Mouse (Mus musculus) forebrain, embryonic 11.5 days (tissue): Measurements from ENCODE around the gene Vangl2. TPM values are rescaled to one million over a fixed set of nuclear protein-coding genes. Genes with fewer than 3 reads are reported as not detected.

Experiments
- ATAC-seq: fragments of 200-750 bp; cut with Nextera tagmentation; replicated peaks from 2 replicates; pipeline ENCODE4 v1.8.0; 2017; ENCODE audit warnings: moderate TSS enrichment; ENCODE audit not compliant: low FRiP score
- DNase-seq: peaks from one replicate; pipeline ENCODE4 v3.0.0-alpha.2; 2017; ENCODE audit warnings: low spot score
- H3K27ac ChIP-seq: fragments of 300-500 bp; sonication (generic); 2 replicates; pipeline ENCODE4 v1.5.1; 2014; ENCODE audit warnings: low read depth, low read length
- H3K27me3 ChIP-seq: fragments of 300-500 bp; sonication (generic); 2 replicates; pipeline ENCODE4 v1.6.1; 2014; ENCODE audit warnings: mild to moderate bottlenecking, low read length, mixed read lengths; ENCODE audit not compliant: control insufficient read depth, insufficient read depth
- H3K36me3 ChIP-seq: fragments of 300-500 bp; sonication (generic); 2 replicates; pipeline ENCODE4 v1.6.1; 2014; ENCODE audit warnings: mild to moderate bottlenecking, low read length, moderate library complexity, mixed read lengths; ENCODE audit not compliant: control insufficient read depth, insufficient read depth
- H3K4me1 ChIP-seq: fragments of 300-500 bp; sonication (generic); replicated peaks from 2 replicates; pipeline ENCODE4 v1.6.1; 2014; ENCODE audit warnings: low read length, mixed read lengths; ENCODE audit not compliant: control insufficient read depth, insufficient read depth
- H3K4me2 ChIP-seq: fragments of 300-500 bp; sonication (generic); 2 replicates; pipeline ENCODE4 v1.6.1; 2014; ENCODE audit warnings: low read depth, mild to moderate bottlenecking, low read length, moderate library complexity, mixed read lengths; ENCODE audit not compliant: severe bottlenecking
- H3K4me3 ChIP-seq: fragments of 300-500 bp; sonication (generic); 2 replicates; pipeline ENCODE4 v1.5.1; 2014; ENCODE audit warnings: low read depth, low read length
- H3K9ac ChIP-seq: fragments of 300-500 bp; sonication (generic); 2 replicates; pipeline ENCODE4 v1.6.1; 2014; ENCODE audit warnings: low read length
- H3K9me3 ChIP-seq: fragments of 300-500 bp; sonication (generic); 2 replicates; pipeline ENCODE4 v1.6.1; 2016; ENCODE audit warnings: low read length, mixed read lengths; ENCODE audit not compliant: control insufficient read depth
- WGBS: fragments of 180-500 bp; shearing (Covaris S2); extraction: QIAGEN DNeasy Blood & Tissue Kit; methylation state at CpG from one replicate; pipeline ENCODE4 v1.1.7; 2014; 5-methylcytosine and 5-hydroxymethylcytosine counted together
- polyA plus RNA-seq: library from polyadenylated mRNA; unstranded; fragments of >200 nt; fragmentation: Nextera tagmentation; extraction: Ambion mirVana; gene quantifications from 2 replicates; pipeline ENCODE4 v1.2.1, GENCODE M21; 2014

The Vangl2 gene
- polyA plus RNA-seq, 1 experiment from 2014 or later: 47.0 TPM

DNA sequence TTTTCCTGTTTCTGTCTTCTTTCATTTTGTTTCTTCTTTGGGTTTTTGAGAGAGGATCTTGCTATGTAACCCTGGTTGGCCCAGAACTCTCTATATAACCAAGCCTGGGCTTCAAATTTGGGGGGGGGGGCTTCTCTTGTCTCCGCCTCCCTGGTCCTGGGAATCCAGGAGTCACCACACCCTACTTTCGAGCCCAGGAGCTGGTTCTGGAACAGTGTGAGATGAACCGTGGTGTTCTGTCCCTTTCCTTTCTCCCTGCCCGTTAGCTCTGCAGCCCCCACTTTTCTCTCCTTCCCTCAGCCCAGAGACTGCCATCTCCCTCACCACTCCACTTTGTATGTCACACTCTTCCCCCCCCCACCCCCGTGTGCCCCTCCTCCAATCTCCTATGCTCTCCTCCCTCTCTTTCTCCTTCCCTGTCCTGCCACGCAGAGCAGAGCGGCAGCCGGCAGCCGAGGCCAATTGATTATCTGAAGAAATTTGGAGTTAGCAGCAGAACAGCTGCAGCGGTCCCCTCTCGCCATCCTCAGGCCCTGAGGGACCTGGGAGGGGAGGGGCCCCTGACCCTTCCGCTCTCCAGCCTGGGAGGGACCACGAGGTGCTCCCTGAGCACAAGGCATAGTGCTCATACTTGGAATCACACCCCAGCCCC lies 21.0 kb upstream of the Vangl2 start:
- peaks cover 11% of the 10 kb centered on the region for H3K27me3 ChIP-seq
- peak overlapping the region; percentile 21; the same call in 1 of the 2 replicates for H3K4me2 ChIP-seq
- H3K4me3 ChIP-seq: no peak overlapping the region
- no peaks in the 10 kb centered on the region for H3K9me3 ChIP-seq
- H3K27ac ChIP-seq: peak overlapping the region; percentile 69
- ATAC-seq (peak; percentile 16; the same call in 1 of the 2 replicates), DNase-seq (no peak)
- no peaks in the 10 kb centered on the region for H3K36me3 ChIP-seq
- 22% methylated on average over 13 of the region's 13 CpGs for WGBS
- H3K4me1 ChIP-seq: peaks cover 18% of the 10 kb centered on the region; the same call in 1 of the 2 replicates
- H3K9ac ChIP-seq: peak overlapping the region; percentile 21

DNA sequence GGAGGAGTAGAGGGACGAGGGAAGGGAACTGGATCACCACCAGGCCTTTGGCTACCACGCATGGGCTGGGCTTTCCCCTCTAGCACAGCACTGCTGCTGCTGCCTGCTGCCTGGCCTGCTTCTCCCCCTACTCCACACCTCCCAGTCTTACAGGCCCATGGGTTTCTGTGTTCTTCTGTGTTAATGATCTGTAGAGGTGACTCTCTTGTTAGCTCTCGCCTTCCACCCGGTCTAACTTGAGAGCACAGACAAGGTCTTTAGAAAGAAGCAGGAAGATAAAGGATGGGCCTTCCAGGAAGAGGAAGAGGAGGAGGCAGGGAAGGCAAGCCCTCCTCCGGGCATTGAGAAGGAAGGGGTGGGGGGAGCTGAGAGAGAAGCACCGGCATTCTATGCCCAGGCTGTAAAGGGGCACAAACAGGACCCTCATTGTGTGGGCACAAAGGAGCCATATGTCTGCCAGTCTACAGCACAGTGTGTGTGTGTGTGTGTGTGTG lies 20.0 kb upstream of the Vangl2 start:
- no peak overlapping the region for H3K4me3 ChIP-seq
- peak overlapping the region; percentile 30; the same call in 1 of the 2 replicates for H3K4me2 ChIP-seq
- peaks cover 3% of the 10 kb centered on the region; the same call in 1 of the 2 replicates for H3K27me3 ChIP-seq
- H3K9ac ChIP-seq: peak overlapping the region; percentile 21
- peaks cover 12% of the 10 kb centered on the region; the same call in 1 of the 2 replicates for H3K4me1 ChIP-seq
- H3K36me3 ChIP-seq: no peaks in the 10 kb centered on the region
- 13% methylated on average over 6 of the region's 6 CpGs for WGBS
- no peaks in the 10 kb centered on the region for H3K9me3 ChIP-seq
- DNase-seq (no peak), ATAC-seq (peak; percentile 79)
- peak overlapping the region; percentile 84 for H3K27ac ChIP-seq

DNA sequence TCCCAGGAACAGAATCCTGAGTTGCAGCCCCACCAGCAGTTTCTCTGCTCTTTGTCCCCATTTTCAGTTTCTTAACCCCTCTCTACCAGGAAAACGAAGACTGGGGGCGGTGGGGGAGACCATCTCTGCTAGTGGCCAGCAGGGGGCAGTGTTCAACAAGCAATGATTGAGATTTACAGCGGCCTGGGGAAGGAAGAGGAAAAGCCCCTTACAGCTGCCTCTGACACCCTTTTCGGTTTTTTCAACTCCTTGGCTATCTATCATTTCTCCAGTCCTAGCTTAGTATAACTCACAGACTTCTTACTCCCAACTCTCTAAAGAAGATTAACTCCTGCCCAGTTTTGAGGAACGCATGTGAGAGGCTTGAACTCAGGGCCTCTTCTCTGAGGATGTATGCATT lies 18.7 kb upstream of the Vangl2 start:
- Histone ChIP-seq H3K9me3 (no peaks in the 10 kb centered on the region), H3K36me3 (no peaks in the 10 kb centered on the region), H3K4me1 (peaks cover 9% of the 10 kb centered on the region; the same call in 1 of the 2 replicates), H3K9ac (peak overlapping the region; percentile 40), H3K27ac (no peak overlapping the region), H3K27me3 (no peaks in the 10 kb centered on the region; the same call in 1 of the 2 replicates), H3K4me2 (no peak overlapping the region), H3K4me3 (no peak overlapping the region)
- WGBS: 13% methylated on average over 5 of the region's 5 CpGs
- peak; percentile 90 for DNase-seq
- peak; percentile 23 for ATAC-seq

DNA sequence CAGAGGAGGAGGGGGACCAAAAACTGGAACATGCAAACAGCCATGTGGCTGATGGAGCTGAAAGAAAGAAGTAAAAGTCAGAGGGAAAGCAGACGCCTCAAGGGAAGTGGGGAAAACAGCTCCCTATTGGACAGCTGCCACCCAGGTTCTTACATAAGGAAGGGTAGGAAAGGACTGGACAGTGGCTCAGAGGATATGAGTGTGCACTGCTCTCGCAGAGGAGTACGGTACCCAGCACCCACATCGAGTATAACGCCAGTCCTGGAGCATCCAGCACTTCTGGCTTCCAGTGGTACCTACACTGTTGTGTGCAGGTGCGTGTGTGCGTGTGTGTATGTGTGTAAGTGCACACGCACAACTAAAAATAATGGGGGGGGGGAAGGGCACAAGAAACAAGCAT lies 18.2 kb upstream of the Vangl2 start:
- ATAC-seq (no peak), DNase-seq (no peak)
- H3K27me3 ChIP-seq: no peaks in the 10 kb centered on the region; the same call in 1 of the 2 replicates
- H3K27ac ChIP-seq: no peak overlapping the region
- no peak overlapping the region for H3K4me2 ChIP-seq
- no peaks in the 10 kb centered on the region for H3K36me3 ChIP-seq
- no peaks in the 10 kb centered on the region for H3K9me3 ChIP-seq
- H3K9ac ChIP-seq: peak overlapping the region; percentile 40
- no peak overlapping the region for H3K4me3 ChIP-seq
- peaks cover 9% of the 10 kb centered on the region; the same call in 1 of the 2 replicates for H3K4me1 ChIP-seq
- WGBS: 75% methylated on average over 8 of the region's 8 CpGs

DNA sequence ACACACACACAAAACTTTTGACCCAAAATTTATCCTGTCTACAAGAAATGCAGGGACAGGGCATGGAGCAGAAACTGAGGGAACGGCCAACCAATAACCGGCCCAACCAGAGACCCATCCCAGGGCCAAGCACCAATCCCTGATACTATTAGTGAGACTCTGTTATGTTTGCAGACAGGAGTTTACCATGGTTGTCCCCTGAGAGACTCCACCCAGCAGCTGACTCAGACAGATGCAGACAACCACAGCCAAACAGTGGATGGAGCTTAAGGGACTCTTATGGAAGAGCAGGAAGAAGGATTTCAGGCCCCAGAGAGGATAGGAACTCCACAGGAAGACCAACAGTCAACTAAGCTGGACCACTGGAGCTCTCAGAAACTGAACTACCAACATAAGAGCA lies 1.7 kb upstream of the Vangl2 start:
- ATAC-seq: no peak
- Histone ChIP-seq H3K27me3 (no peaks in the 10 kb centered on the region), H3K9me3 (no peaks in the 10 kb centered on the region), H3K27ac (no peak overlapping the region), H3K36me3 (no peaks in the 10 kb centered on the region), H3K4me1 (peaks cover 25% of the 10 kb centered on the region), H3K9ac (no peak overlapping the region), H3K4me3 (no peak overlapping the region), H3K4me2 (no peak overlapping the region)
- DNase-seq: no peak
- WGBS: 93% methylated on average over 2 of the region's 2 CpGs

DNA sequence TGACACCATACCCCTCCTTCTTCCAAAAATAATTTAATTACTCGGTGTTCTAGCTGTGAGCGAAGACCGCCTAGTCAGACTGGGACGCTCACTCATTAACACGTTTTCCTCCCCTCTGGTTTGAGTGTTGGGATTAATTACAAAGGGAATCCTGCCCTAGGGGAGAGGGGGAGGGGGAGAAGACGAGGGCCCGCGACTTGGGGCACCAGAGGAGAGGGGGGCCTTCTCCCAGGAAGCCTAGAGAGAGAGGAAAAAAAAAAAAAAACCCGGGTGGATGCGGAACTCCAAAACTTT lies 488 bp downstream of the Vangl2 start:
- ATAC-seq: peak; percentile 66
- under 1% methylated on average over 10 of the region's 10 CpGs for WGBS
- Histone ChIP-seq H3K4me3 (peak overlapping the region; percentile 96), H3K27ac (peak overlapping the region; percentile 97), H3K9ac (peak overlapping the region; percentile 99), H3K4me1 (peaks cover 38% of the 10 kb centered on the region), H3K9me3 (no peaks in the 10 kb centered on the region), H3K36me3 (no peaks in the 10 kb centered on the region), H3K4me2 (peak overlapping the region; percentile 82), H3K27me3 (no peaks in the 10 kb centered on the region)
- peak; percentile 78 for DNase-seq

DNA sequence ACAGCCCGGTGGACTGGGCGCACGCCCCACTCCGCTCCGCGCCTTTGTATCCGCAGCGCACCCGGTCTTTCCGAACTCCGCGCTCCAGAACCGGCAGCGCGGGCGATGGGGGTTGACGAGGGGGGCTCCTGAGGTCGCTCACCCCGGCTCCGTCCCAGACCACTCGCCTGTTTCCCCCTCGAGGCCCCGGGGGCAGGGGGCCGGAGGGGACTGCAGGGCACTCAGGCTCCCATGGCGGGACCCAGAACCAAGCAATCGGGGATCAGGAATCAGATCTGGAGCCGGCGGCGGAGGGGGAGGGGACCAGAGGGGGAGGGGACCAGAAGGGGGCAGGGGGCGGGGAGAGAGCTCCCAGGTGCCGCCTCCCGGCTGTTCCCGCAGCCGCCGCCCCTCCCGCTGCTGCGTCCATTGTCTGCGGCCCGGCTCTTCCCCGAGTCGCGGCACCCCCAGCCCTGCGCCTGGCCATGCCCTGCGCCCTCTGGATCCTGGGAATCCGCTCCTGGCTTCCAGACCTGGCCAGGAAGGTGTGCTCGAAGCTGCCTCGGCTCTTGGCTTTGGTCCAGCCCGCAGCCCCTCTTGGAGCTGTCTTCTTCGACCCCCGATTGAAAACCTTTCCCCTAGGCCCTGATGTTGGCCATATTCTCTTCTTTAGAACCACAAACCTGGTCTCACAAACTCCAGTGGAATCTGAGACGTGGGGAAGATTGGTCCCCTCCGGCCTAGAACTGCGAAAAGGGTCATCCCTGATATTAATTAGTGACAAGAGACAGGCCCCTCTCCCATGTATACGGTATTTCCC lies 1.0 kb downstream of the Vangl2 start:
- Histone ChIP-seq H3K9me3 (no peaks in the 10 kb centered on the region), H3K4me1 (peaks cover 43% of the 10 kb centered on the region), H3K9ac (peak overlapping the region; percentile 99), H3K36me3 (no peaks in the 10 kb centered on the region), H3K4me2 (peak overlapping the region; percentile 82), H3K27ac (peak overlapping the region; percentile 97), H3K4me3 (peak overlapping the region; percentile 96), H3K27me3 (no peaks in the 10 kb centered on the region)
- DNase-seq (peak; percentile 98), ATAC-seq (peak; percentile 90)
- under 1% methylated on average over 51 of the region's 54 CpGs for WGBS

DNA sequence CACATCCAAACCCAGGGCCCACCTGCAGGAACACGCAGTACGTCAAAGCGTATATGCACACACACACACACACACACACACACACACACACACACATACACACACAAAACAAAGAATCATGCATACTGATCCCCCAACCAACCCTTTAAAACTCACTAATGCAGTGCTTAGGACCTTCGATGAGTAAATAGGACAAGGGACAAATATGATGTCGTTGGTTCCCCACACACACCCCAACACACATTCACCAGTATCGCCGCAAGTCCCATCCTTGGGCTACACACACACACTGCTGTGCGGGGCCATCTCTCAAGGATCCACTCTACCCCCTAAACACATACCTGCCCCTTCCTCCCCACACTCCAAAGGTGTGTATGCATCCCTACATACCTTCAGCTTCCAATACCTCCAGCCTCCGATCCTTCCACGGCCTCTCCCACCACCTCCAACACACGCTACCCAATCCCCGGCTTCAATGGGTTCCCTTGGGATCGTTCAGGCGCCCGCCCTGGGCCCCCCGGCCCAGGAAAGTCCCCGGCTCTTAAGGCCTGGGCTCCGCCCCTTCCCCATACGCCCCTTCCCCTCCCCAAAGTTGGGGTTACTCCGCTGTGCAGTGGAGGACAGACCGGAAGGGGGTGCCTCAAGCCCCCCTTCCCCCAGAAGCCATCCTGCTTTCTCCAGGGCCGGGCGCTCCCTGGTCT lies 1.9 kb downstream of the Vangl2 start:
- H3K27me3 ChIP-seq: no peaks in the 10 kb centered on the region
- H3K27ac ChIP-seq: peak overlapping the region; percentile 97
- WGBS: 2% methylated on average over 23 of the region's 23 CpGs
- ATAC-seq: peak; percentile 63
- peak overlapping the region; percentile 96 for H3K4me3 ChIP-seq
- peak overlapping the region; percentile 99 for H3K9ac ChIP-seq
- H3K36me3 ChIP-seq: no peaks in the 10 kb centered on the region
- peak overlapping the region; percentile 82 for H3K4me2 ChIP-seq
- peak; percentile 78 for DNase-seq
- peaks cover 46% of the 10 kb centered on the region for H3K4me1 ChIP-seq
- no peaks in the 10 kb centered on the region for H3K9me3 ChIP-seq
